15 mouse cellular contexts compared by ENCODE assay signal in the genomic region with DNA sequence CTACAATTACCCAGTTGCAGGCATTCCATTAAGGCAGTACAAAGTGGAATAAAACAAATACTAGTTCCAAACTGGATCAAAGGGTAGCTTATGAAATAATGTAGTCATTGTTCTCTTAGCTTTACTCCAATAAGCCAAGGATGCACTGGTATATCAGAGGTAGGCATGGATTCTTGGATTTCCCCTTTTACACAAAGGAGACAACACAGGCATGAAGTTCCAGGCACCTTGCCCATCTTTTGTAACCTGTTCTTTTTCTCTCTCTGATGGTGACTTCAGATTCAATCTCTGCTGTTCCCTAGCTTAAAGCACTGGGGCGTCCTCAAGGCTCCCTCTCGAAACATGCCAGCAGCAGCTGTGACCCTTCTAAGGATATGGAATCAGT.
"Had no signal": no experiment of that assay in that cellular context is flagged by ENCODE, and none has a peak within 500 bp of the region (broad histone marks: within the 10 kb centered on the region; RNA-seq: fewer than 3 reads in every experiment).

No protein-coding gene starts in this region.

- H3K27ac ChIP-seq: layer of hippocampus, adult 2 months; left cerebral cortex, adult 2 months; limb, embryonic 10.5 days; midbrain, embryonic 10.5 days; neural tube, embryonic 15.5 days had no signal

- DNase-seq: kidney, adult 18-20 months; kidney, postnatal 10 days; lung, embryonic 14.5 days; lung, postnatal 10 days; lung, postnatal 4 days; midbrain, embryonic 14.5 days; right cerebral cortex, postnatal 4 days; thymus, postnatal 4 days had no signal

- H3K9ac ChIP-seq: lung, embryonic 14.5 days; neural tube, embryonic 15.5 days had no signal

- H3K4me3 ChIP-seq: layer of hippocampus, adult 2 months; left cerebral cortex, adult 2 months; limb, embryonic 10.5 days; midbrain, embryonic 10.5 days; myocyte; neural tube, embryonic 15.5 days had no signal

- H3K4me2 ChIP-seq: liver, embryonic 11.5 days; lung, embryonic 14.5 days; neural tube, embryonic 15.5 days had no signal

- H3K36me3 ChIP-seq: limb, embryonic 10.5 days; midbrain, embryonic 10.5 days; neural tube, embryonic 15.5 days had no signal

- H3K4me1 ChIP-seq: neural tube, embryonic 15.5 days had no signal

- H3K27me3 ChIP-seq: neural tube, embryonic 15.5 days had no signal

- H3K9me3 ChIP-seq: limb, embryonic 10.5 days; midbrain, embryonic 10.5 days; neural tube, embryonic 15.5 days had no signal
